Comparison of ENCODE assay signal across 14 mouse cellular contexts in the genomic region with DNA sequence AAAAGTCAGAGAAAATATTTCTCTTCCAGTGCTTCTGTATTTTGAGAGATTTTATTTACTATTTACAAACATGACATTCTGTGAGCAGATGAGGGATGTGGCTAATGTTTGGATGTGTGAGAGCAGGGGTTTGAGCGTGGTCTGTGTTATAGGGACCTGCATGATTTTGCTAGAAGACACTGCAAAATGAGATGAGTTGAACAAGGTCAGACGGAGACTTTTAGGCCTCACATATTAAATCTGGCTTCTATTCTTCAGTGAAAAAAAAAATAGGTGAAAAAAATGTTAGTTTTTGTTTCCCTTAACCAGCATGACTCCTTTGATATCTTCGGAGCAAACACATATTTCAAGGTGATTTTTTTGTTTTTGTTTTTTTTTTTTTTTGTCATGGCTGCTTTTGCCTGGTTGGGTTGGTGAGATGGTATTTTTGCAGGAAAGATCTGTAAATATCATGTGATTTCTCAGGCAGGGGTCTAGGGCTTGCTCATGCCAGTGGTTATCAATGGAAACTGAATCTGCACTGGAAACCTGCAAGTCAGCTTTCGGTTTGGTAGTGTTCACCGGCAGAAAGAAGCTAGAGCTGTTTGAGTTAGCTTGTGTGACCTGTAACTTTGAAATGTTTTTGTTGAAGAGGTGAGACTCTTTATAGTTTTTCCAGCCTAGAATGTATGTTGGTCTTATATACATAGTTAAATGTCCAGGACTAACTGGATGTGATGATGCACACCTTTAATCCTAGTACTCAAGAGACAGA. TPM values are rescaled to one million over a fixed set of nuclear protein-coding genes. Genes with fewer than 3 reads are reported as not detected.
"Had no signal": no experiment of that assay in that cellular context is flagged by ENCODE, and none has a peak within 500 bp of the region (broad histone marks: within the 10 kb centered on the region; RNA-seq: fewer than 3 reads in every experiment).

No protein-coding gene starts in this region.

- H3K36me3 ChIP-seq: limb, embryonic 12.5 days; liver, embryonic 13.5 days; lung, embryonic 15.5 days; midbrain, embryonic 12.5 days; neural tube, embryonic 15.5 days had no signal

- H3K9me3 ChIP-seq: limb, embryonic 12.5 days; liver, embryonic 13.5 days; lung, embryonic 15.5 days; midbrain, embryonic 12.5 days; neural tube, embryonic 15.5 days had no signal

- H3K9ac ChIP-seq: limb, embryonic 12.5 days; liver, embryonic 13.5 days; liver, postnatal 0 days; lung, embryonic 15.5 days; midbrain, embryonic 12.5 days; neural tube, embryonic 15.5 days had no signal

- DNase-seq: kidney, adult 8-10 months; kidney, postnatal 25 days; liver; liver, embryonic 13.5 days; liver, postnatal 0 days; lung, postnatal 14 days had no signal

- ATAC-seq: intestine, postnatal 0 days; liver, postnatal 0 days had no signal

- H3K27ac ChIP-seq: limb, embryonic 12.5 days; liver, embryonic 13.5 days; lung, embryonic 15.5 days; macrophage; midbrain, embryonic 12.5 days; neural tube, embryonic 15.5 days; stomach, postnatal 0 days had no signal

- H3K4me3 ChIP-seq: limb, embryonic 12.5 days; liver, embryonic 13.5 days; lung, embryonic 15.5 days; megakaryocyte, embryonic 14.5 days; midbrain, embryonic 12.5 days; neural tube, embryonic 15.5 days had no signal

- H3K27me3 ChIP-seq: neural tube, embryonic 15.5 days had no signal

- H3K4me2 ChIP-seq: limb, embryonic 12.5 days; liver, embryonic 13.5 days; lung, embryonic 15.5 days; midbrain, embryonic 12.5 days; neural tube, embryonic 15.5 days had no signal

RNA-seq across cellular contexts. Expression of a gene that starts 15.5 kb away (rescaled TPM):
- polyA plus RNA-seq: macrophage had no signal
